Mouse (Mus musculus): ENCODE results near the gene AU021092. TPM values are rescaled to one million over a fixed set of nuclear protein-coding genes. Genes with fewer than 3 reads are reported as not detected.

The AU021092 gene
- 0.99 and 1.2 TPM in 2 replicates for polyA plus RNA-seq (2016; fragmentation: Nextera tagmentation; extraction: Ambion mirVana)

GRCm38 (mm10) chr16:5222140-5222539 is at the start of gene AU021092:
Gene AU021092, minus strand, starts transcription at chr16:5222299.
- no peaks in the 10 kb centered on the region for H3K9me3 ChIP-seq
- H3K36me3 ChIP-seq, result no peaks in the 10 kb centered on the region
- WGBS, result 68% methylated on average over 6 of the region's 6 CpGs
- no peaks in the 10 kb centered on the region for H3K27me3 ChIP-seq (ENCODE audit: insufficient read depth, poor library complexity, severe bottlenecking)
- DNase-seq (ENCODE audit: low spot score), result no peak
- H3K27ac ChIP-seq, result no peak within 1 kb of the TSS
- H3K4me1 ChIP-seq, result peaks cover 13% of the 10 kb centered on the region
- H3K4me3 ChIP-seq, result no peak within 1 kb of the TSS

- Histone ChIP-seq H3K27ac (no peak overlapping the region), H3K4me3 (no peak overlapping the region), H3K9me3 (no peaks in the 10 kb centered on the region), H3K4me1 (no peaks in the 10 kb centered on the region), H3K27me3 (ENCODE audit: insufficient read depth, poor library complexity, severe bottlenecking) (no peaks in the 10 kb centered on the region), H3K36me3 (no peaks in the 10 kb centered on the region)
- WGBS, result 65% methylated on average over 4 of the region's 4 CpGs
- peak; percentile 70 for DNase-seq (ENCODE audit: low spot score)
These were observed 49.4 kb upstream of the AU021092 start for GRCm38 (mm10) chr16:5271411-5272035.

- Histone ChIP-seq H3K4me3 (no peak overlapping the region), H3K9me3 (no peaks in the 10 kb centered on the region), H3K27me3 (ENCODE audit: insufficient read depth, poor library complexity, severe bottlenecking) (no peaks in the 10 kb centered on the region), H3K4me1 (no peaks in the 10 kb centered on the region), H3K36me3 (no peaks in the 10 kb centered on the region), H3K27ac (no peak overlapping the region)
- DNase-seq (ENCODE audit: low spot score), result no peak
- 73% methylated on average over 7 of the region's 7 CpGs for WGBS
These were observed 41.8 kb upstream of the AU021092 start for GRCm38 (mm10) chr16:5263926-5264325.

- Histone ChIP-seq H3K4me1 (no peaks in the 10 kb centered on the region), H3K9me3 (no peaks in the 10 kb centered on the region), H3K4me3 (no peak overlapping the region), H3K27ac (no peak overlapping the region), H3K27me3 (ENCODE audit: insufficient read depth, poor library complexity, severe bottlenecking) (no peaks in the 10 kb centered on the region), H3K36me3 (no peaks in the 10 kb centered on the region)
- no peak for DNase-seq (ENCODE audit: low spot score)
- WGBS, result 64% methylated on average over 8 of the region's 8 CpGs
These were observed 41.1 kb upstream of the AU021092 start for GRCm38 (mm10) chr16:5263156-5263555.

GRCm38 (mm10) chr16:5255779-5256496 is 33.8 kb upstream of the AU021092 start, which contains the start of gene Eef2kmt:
Gene Eef2kmt, minus strand, starts transcription at chr16:5255983.
- peak; percentile 99 for DNase-seq (ENCODE audit: low spot score)
- 2% methylated on average over 57 of the region's 57 CpGs for WGBS
- Histone ChIP-seq H3K27ac (peak within 1 kb of the TSS; percentile 92), H3K4me3 (peak within 1 kb of the TSS; percentile 76), H3K4me1 (peaks cover 18% of the 10 kb centered on the region), H3K27me3 (ENCODE audit: insufficient read depth, poor library complexity, severe bottlenecking) (no peaks in the 10 kb centered on the region), H3K36me3 (peaks cover 13% of the 10 kb centered on the region; the same call in 1 of the 2 replicates), H3K9me3 (no peaks in the 10 kb centered on the region)

- Histone ChIP-seq H3K9me3 (no peaks in the 10 kb centered on the region), H3K27me3 (ENCODE audit: insufficient read depth, poor library complexity, severe bottlenecking) (no peaks in the 10 kb centered on the region), H3K4me1 (peaks cover 18% of the 10 kb centered on the region), H3K4me3 (peak overlapping the region; percentile 76), H3K27ac (peak overlapping the region; percentile 92), H3K36me3 (peaks cover 15% of the 10 kb centered on the region)
- 2% methylated on average over 27 of the region's 27 CpGs for WGBS
- DNase-seq (ENCODE audit: low spot score), result no peak
These were observed 33.1 kb upstream of the AU021092 start for GRCm38 (mm10) chr16:5255081-5255740.

GRCm38 (mm10) chr16:5254346-5255025 is 32.4 kb upstream of the AU021092 start:
- Histone ChIP-seq H3K36me3 (peaks cover 23% of the 10 kb centered on the region), H3K27ac (peak overlapping the region; percentile 92), H3K27me3 (ENCODE audit: insufficient read depth, poor library complexity, severe bottlenecking) (no peaks in the 10 kb centered on the region), H3K9me3 (no peaks in the 10 kb centered on the region), H3K4me1 (peaks cover 18% of the 10 kb centered on the region), H3K4me3 (peak overlapping the region; percentile 76)
- peak; percentile 95 for DNase-seq (ENCODE audit: low spot score)
- 5% methylated on average over 15 of the region's 15 CpGs for WGBS

GRCm38 (mm10) chr16:5252260-5252659 is 30.2 kb upstream of the AU021092 start:
- Histone ChIP-seq H3K9me3 (no peaks in the 10 kb centered on the region), H3K36me3 (peaks cover 45% of the 10 kb centered on the region), H3K4me3 (no peak overlapping the region), H3K27ac (no peak overlapping the region), H3K27me3 (ENCODE audit: insufficient read depth, poor library complexity, severe bottlenecking) (no peaks in the 10 kb centered on the region), H3K4me1 (peaks cover 18% of the 10 kb centered on the region)
- DNase-seq (ENCODE audit: low spot score), result no peak
- 89% methylated on average over 2 of the region's 2 CpGs for WGBS

GRCm38 (mm10) chr16:5250891-5251290 is 28.8 kb upstream of the AU021092 start:
- WGBS, result 80% methylated on average over 3 of the region's 3 CpGs
- H3K36me3 ChIP-seq, result peaks cover 56% of the 10 kb centered on the region
- DNase-seq (ENCODE audit: low spot score), result no peak
- H3K4me1 ChIP-seq, result peaks cover 13% of the 10 kb centered on the region
- no peaks in the 10 kb centered on the region for H3K9me3 ChIP-seq
- no peaks in the 10 kb centered on the region for H3K27me3 ChIP-seq (ENCODE audit: insufficient read depth, poor library complexity, severe bottlenecking)
- no peak overlapping the region for H3K4me3 ChIP-seq
- no peak overlapping the region for H3K27ac ChIP-seq

- peaks cover 95% of the 10 kb centered on the region for H3K36me3 ChIP-seq
- no peaks in the 10 kb centered on the region for H3K27me3 ChIP-seq (ENCODE audit: insufficient read depth, poor library complexity, severe bottlenecking)
- 34% methylated on average over 7 of the region's 7 CpGs for WGBS
- H3K4me1 ChIP-seq, result no peaks in the 10 kb centered on the region
- H3K4me3 ChIP-seq, result no peak overlapping the region
- H3K9me3 ChIP-seq, result no peaks in the 10 kb centered on the region
- H3K27ac ChIP-seq, result no peak overlapping the region
- no peak for DNase-seq (ENCODE audit: low spot score)
These were observed 22.3 kb upstream of the AU021092 start for GRCm38 (mm10) chr16:5244411-5244810.

- Histone ChIP-seq H3K9me3 (no peaks in the 10 kb centered on the region), H3K36me3 (peaks cover 88% of the 10 kb centered on the region), H3K27ac (no peak overlapping the region), H3K27me3 (ENCODE audit: insufficient read depth, poor library complexity, severe bottlenecking) (no peaks in the 10 kb centered on the region), H3K4me3 (no peak overlapping the region), H3K4me1 (no peaks in the 10 kb centered on the region)
- WGBS, result 83% methylated on average over 6 of the region's 6 CpGs
- DNase-seq (ENCODE audit: low spot score), result no peak
These were observed 20.8 kb upstream of the AU021092 start for GRCm38 (mm10) chr16:5242882-5243281.

- Histone ChIP-seq H3K27ac (no peak overlapping the region), H3K4me3 (no peak overlapping the region), H3K36me3 (peaks cover 83% of the 10 kb centered on the region), H3K9me3 (no peaks in the 10 kb centered on the region), H3K4me1 (no peaks in the 10 kb centered on the region), H3K27me3 (ENCODE audit: insufficient read depth, poor library complexity, severe bottlenecking) (no peaks in the 10 kb centered on the region)
- DNase-seq (ENCODE audit: low spot score), result no peak
- 87% methylated on average over 4 of the region's 4 CpGs for WGBS
These were observed 20.3 kb upstream of the AU021092 start for GRCm38 (mm10) chr16:5242355-5242754.

All from heart, embryonic 10.5 days (tissue).